Mouse (Mus musculus) cerebellum, adult 9-10 months (tissue): Measurements from ENCODE around the gene Tas2r129.
"Not testable (repeated sequence)": the region's sequence is repeated elsewhere in the genome, so short reads cannot be mapped to it uniquely, and the experiment has no call there.

ENCODE experiments used
- DNase-seq: peaks from one replicate; pipeline ENCODE4 v3.0.0; 2022

Gene Tas2r129

DNA sequence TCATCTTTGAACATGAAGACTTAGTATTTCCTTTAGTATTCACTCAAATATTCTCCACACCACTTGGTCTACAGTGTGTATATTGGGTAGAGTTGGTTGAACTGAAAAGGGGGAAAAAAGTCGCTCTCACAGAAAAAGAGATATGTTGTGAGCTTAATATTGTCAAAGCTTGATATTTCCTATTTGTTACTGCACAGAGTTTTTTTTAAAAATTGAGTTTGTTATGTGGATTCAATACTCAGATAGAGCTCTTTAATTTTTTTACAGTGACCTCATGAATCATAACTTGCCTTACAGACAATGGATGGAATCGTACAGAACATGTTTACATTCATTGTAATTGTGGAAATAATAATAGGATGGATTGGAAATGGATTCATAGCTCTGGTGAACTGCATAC, at the start of gene Tas2r129:
Gene Tas2r129 (plus strand): TSS at position 301 of the 400 bp plus-strand sequence.
- no peak for DNase-seq

DNA sequence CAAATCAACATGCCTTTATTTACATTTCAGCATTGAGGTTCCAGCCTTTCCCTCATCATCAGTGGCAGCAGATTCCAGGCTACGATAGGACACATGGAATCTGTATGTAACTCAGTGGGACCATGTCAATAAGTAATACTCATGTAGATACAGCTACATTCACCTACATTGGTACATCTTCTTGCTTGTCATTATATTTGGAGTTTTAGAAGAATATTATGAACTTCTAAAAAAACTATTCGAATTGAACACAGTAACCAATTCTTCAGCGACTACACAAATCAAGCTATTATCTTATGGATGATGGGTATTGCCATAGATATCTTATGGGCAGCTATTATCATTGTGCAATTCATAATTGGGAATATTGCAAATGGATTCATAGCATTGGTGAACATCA, 41.6 kb upstream of the Tas2r129 start, which contains the start of gene Tas2r125:
Gene Tas2r125 (plus strand): TSS at position 301 of the 400 bp plus-strand sequence.
- no peak for DNase-seq

GRCm38 (mm10) chr6:132941376-132941775, 9.5 kb upstream of the Tas2r129 start:
- DNase-seq, result not testable (repeated sequence)

DNA sequence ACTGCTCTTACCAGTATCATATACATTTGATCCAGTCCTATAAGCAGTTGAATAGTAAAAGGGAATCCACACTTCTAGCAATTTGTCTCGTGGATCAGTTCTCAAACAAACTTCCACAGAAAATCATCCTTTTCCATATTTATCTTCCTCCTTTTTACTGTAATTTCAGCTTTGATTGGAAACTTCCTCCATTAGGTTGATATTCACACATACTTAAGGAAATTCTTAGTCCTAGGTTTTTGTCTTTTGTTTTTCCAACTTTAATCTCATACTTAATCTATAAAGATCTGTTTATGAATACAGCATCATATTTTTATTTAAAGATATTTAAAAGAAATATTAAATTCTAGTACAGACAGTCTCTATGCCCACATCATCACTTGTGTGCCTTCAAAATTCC, 6.9 kb downstream of the Tas2r129 start, which contains the start of gene Tas2r131:
Gene Tas2r131 (minus strand): TSS at position 101 of the 400 bp plus-strand sequence.
- DNase-seq, result no peak

DNA sequence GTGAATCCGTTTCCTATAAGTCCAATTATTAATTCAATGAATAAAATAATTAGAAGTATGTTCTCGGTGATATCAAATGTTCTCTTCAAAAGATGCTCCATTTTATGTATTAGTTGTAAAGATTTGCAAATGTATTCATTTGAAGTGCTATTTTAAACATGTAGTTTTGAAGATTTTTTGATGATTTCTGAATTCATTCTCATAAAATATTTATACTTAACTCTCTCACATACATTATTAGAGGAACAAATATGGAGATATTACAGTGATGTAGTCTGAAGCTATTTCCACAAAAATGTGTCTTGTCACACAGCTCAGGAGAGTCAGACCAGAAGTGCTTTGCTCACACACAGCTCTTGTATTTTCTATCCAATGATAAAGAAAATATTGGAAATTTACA, 30.0 kb downstream of the Tas2r129 start, which contains the start of gene Tas2r109:
Gene Tas2r109 (minus strand): TSS at position 101 of the 400 bp plus-strand sequence.
- no peak for DNase-seq
